Mouse (Mus musculus) cortical plate, adult 2 months (tissue): ENCODE results near the gene Ghsr. TPM values are rescaled to one million over a fixed set of nuclear protein-coding genes. Genes with fewer than 3 reads are reported as not detected.
"Not testable (repeated sequence)": the region's sequence is repeated elsewhere in the genome, so short reads cannot be mapped to it uniquely, and the experiment has no call there.

Experiments
- H3K27ac ChIP-seq: fragments of 200-500 bp; 2 replicates; pipeline ENCODE4 v1.5.1; 2012; ENCODE audit warnings: low read length, control low read depth, inconsistent platforms; ENCODE audit not compliant: insufficient read depth
- H3K4me1 ChIP-seq: fragments of 200-500 bp; 2 replicates; pipeline ENCODE4 v1.6.1; 2011; ENCODE audit warnings: low read length; ENCODE audit not compliant: control insufficient read depth, insufficient read depth
- H3K4me3 ChIP-seq: fragments of 200-500 bp; 2 replicates; pipeline ENCODE4 v1.5.1; 2011; ENCODE audit warnings: mild to moderate bottlenecking, low read length, control low read depth; ENCODE audit not compliant: insufficient read depth
- CTCF ChIP-seq: fragments of 200-500 bp; IDR thresholded peaks from 2 replicates; pipeline ENCODE4 v1.5.1; 2011; ENCODE audit warnings: mild to moderate bottlenecking, control low read depth, low read length; ENCODE audit not compliant: insufficient read depth; ENCODE audit errors: extremely low read depth
- POLR2A ChIP-seq: fragments of 200-500 bp; IDR thresholded peaks from 2 replicates; pipeline ENCODE4 v1.6.1; 2011; ENCODE audit warnings: mild to moderate bottlenecking, low read length, control low read depth; ENCODE audit not compliant: insufficient read depth; ENCODE audit errors: extremely low read depth
- polyA plus RNA-seq: library from polyadenylated mRNA; depleted of rRNA; stranded (reverse); fragments of >200 nt; gene quantifications from 2 replicates; pipeline ENCODE4 v1.2.3, GENCODE M21; 2012

Gene Ghsr
- polyA plus RNA-seq, 1 experiment = 0.02 TPM

- no peak overlapping the region for H3K4me3 ChIP-seq
- H3K4me1 ChIP-seq = no peaks in the 10 kb centered on the region
- TF ChIP-seq POLR2A (no peak), CTCF (no peak)
- no peak overlapping the region for H3K27ac ChIP-seq
Measured at GRCm38 (mm10) chr3:27389923-27390322, 18.8 kb downstream of the Ghsr start.

- H3K27ac ChIP-seq, H3K4me3 ChIP-seq, H3K4me1 ChIP-seq: not testable (repeated sequence)
Measured at GRCm38 (mm10) chr3:27400996-27401395, 29.8 kb downstream of the Ghsr start.

- no peak for TF ChIP-seq CTCF
- TF ChIP-seq POLR2A = no peak
Measured at GRCm38 (mm10) chr3:27406440-27406839, 35.3 kb downstream of the Ghsr start.

GRCm38 (mm10) chr3:27408564-27408963 is 37.4 kb downstream of the Ghsr start:
- Histone ChIP-seq H3K4me3 (no peak overlapping the region), H3K4me1 (no peaks in the 10 kb centered on the region), H3K27ac (no peak overlapping the region)
- TF ChIP-seq CTCF (no peak), POLR2A (no peak)

More at GRCm38 (mm10) chr3:27406440-27406839, 35.3 kb downstream of the Ghsr start:
- no peak overlapping the region for H3K27ac ChIP-seq
- H3K4me3 ChIP-seq = no peak overlapping the region
- H3K4me1 ChIP-seq = no peaks in the 10 kb centered on the region

GRCm38 (mm10) chr3:27411286-27411685 is 40.1 kb downstream of the Ghsr start:
- TF ChIP-seq CTCF = no peak
- no peak for TF ChIP-seq POLR2A
- H3K4me3 ChIP-seq = no peak overlapping the region
- H3K27ac ChIP-seq = no peak overlapping the region
- no peaks in the 10 kb centered on the region for H3K4me1 ChIP-seq

GRCm38 (mm10) chr3:27413566-27413965 is 42.4 kb downstream of the Ghsr start:
- H3K4me1 ChIP-seq = no peaks in the 10 kb centered on the region
- H3K27ac ChIP-seq = no peak overlapping the region
- TF ChIP-seq CTCF = no peak
- TF ChIP-seq POLR2A = no peak
- no peak overlapping the region for H3K4me3 ChIP-seq

- TF ChIP-seq POLR2A = no peak
- no peak overlapping the region for H3K27ac ChIP-seq
- no peaks in the 10 kb centered on the region for H3K4me1 ChIP-seq
- H3K4me3 ChIP-seq = no peak overlapping the region
Measured at GRCm38 (mm10) chr3:27416786-27417185, 45.6 kb downstream of the Ghsr start.

GRCm38 (mm10) chr3:27418602-27419001 is 47.5 kb downstream of the Ghsr start:
- no peak overlapping the region for H3K27ac ChIP-seq
- TF ChIP-seq POLR2A (no peak), CTCF (no peak)
- no peaks in the 10 kb centered on the region for H3K4me1 ChIP-seq

GRCm38 (mm10) chr3:27421980-27422379 is 50.8 kb downstream of the Ghsr start:
- H3K27ac ChIP-seq = no peak overlapping the region
- TF ChIP-seq CTCF (no peak), POLR2A (no peak)
- H3K4me3 ChIP-seq = no peak overlapping the region
- no peaks in the 10 kb centered on the region for H3K4me1 ChIP-seq

More at GRCm38 (mm10) chr3:27418602-27419001, 47.5 kb downstream of the Ghsr start:
- H3K4me3 ChIP-seq = no peak overlapping the region

- TF ChIP-seq CTCF = no peak
- TF ChIP-seq POLR2A = no peak
- no peaks in the 10 kb centered on the region for H3K4me1 ChIP-seq
- H3K4me3 ChIP-seq = no peak overlapping the region
- no peak overlapping the region for H3K27ac ChIP-seq
Measured at GRCm38 (mm10) chr3:27422521-27422920, 51.4 kb downstream of the Ghsr start.

GRCm38 (mm10) chr3:27424049-27424667 is 53.0 kb downstream of the Ghsr start:
- TF ChIP-seq POLR2A (no peak), CTCF (no peak)
- no peaks in the 10 kb centered on the region for H3K4me1 ChIP-seq

More at GRCm38 (mm10) chr3:27424049-27424667, 53.0 kb downstream of the Ghsr start:
- no peak overlapping the region for H3K27ac ChIP-seq
- no peak overlapping the region for H3K4me3 ChIP-seq
